Mouse (Mus musculus) brain, embryonic 14.5 days (tissue): ENCODE measurements around the gene Vmn2r25. TPM values are rescaled to one million over a fixed set of nuclear protein-coding genes. Genes with fewer than 3 reads are reported as not detected.
A peak's percentile ranks its signal among the peaks of the same experiment; 100 is the strongest.
"Not testable (repeated sequence)": the region's sequence is repeated elsewhere in the genome, so short reads cannot be mapped to it uniquely, and the experiment has no call there.

ENCODE experiments used
- DNase-seq: peaks from one replicate; pipeline ENCODE4 v3.0.0-alpha.2; 2011; ENCODE audit warnings: low read depth
- CTCF ChIP-seq: fragments of 200-500 bp; IDR thresholded peaks from 2 replicates; pipeline ENCODE4 v1.5.1; 2012; ENCODE audit warnings: inconsistent platforms, mild to moderate bottlenecking, moderate library complexity, borderline replicate concordance; ENCODE audit not compliant: insufficient read depth, insufficient read length; ENCODE audit errors: extremely low read depth
- POLR2A ChIP-seq: fragments of 200-500 bp; IDR thresholded peaks from 2 replicates; pipeline ENCODE4 v1.6.1; 2012; ENCODE audit warnings: mild to moderate bottlenecking, inconsistent platforms, borderline replicate concordance; ENCODE audit not compliant: poor library complexity, insufficient read depth, insufficient read length, severe bottlenecking; ENCODE audit errors: extremely low read depth
- polyA plus RNA-seq: library from polyadenylated mRNA; depleted of rRNA; stranded (reverse); fragments of >200 nt; gene quantifications from 2 replicates; pipeline ENCODE4 v1.2.3, GENCODE M21; 2012; rRNA removed

Gene Vmn2r25
- polyA plus RNA-seq = not detected in 2 replicates

- DNase-seq = not testable (repeated sequence)
Observed at GRCm38 (mm10) chr6:123853363-123853762, at the start of gene Vmn2r25. Vmn2r25 (minus strand) TSS chr6:123853463.

- no peak for TF ChIP-seq POLR2A
- TF ChIP-seq CTCF = no peak
- no peak for DNase-seq
Observed at GRCm38 (mm10) chr6:123819951-123820350, 33.3 kb downstream of the Vmn2r25 start.

- DNase-seq = not testable (repeated sequence)
Observed at GRCm38 (mm10) chr6:123810291-123810690, 43.0 kb downstream of the Vmn2r25 start.

GRCm38 (mm10) chr6:123793746-123794145 lies 59.5 kb downstream of the Vmn2r25 start:
- DNase-seq = no peak
- TF ChIP-seq POLR2A = no peak
- 0 out of 2 replicates have a peak, but pooled peaks have one; percentile 8 for TF ChIP-seq CTCF

GRCm38 (mm10) chr6:123784857-123785256 lies 68.4 kb downstream of the Vmn2r25 start:
- TF ChIP-seq POLR2A (no peak), CTCF (no peak)
- DNase-seq = no peak

- DNase-seq = no peak
- TF ChIP-seq CTCF = no peak
Observed at GRCm38 (mm10) chr6:123778579-123778978, 74.7 kb downstream of the Vmn2r25 start, which contains the start of gene Vmn2r24. Vmn2r24 (plus strand) TSS chr6:123778879.

Other genes with a start within 250 kb of the Vmn2r25 start
- gene Vmn2r22, start 202.7 kb downstream of the Vmn2r25 start, polyA plus RNA-seq = not detected in 2 replicates
- not detected in 2 replicates for gene Vmn2r23, start 150.8 kb downstream of the Vmn2r25 start, polyA plus RNA-seq
- gene Vmn2r24, start 74.6 kb downstream of the Vmn2r25 start, polyA plus RNA-seq = not detected in 2 replicates
- not detected in 2 replicates for gene Vmn2r26, start 171.1 kb upstream of the Vmn2r25 start, polyA plus RNA-seq